ENCODE assay signal across 9 mouse cellular contexts in genomic region chr2:37485370-37485769, GRCm38 (mm10). TPM values are rescaled to one million over a fixed set of nuclear protein-coding genes. Genes with fewer than 3 reads are reported as not detected.
DNase-seq lines count a peak whose midpoint lies in the region; ATAC-seq and TF ChIP-seq lines count a peak whose summit lies in the region.
"Had no signal": no experiment of that assay in that cellular context is flagged by ENCODE, and none has a peak within 500 bp of the region (broad histone marks: within the 10 kb centered on the region; RNA-seq: fewer than 3 reads in every experiment).

No protein-coding gene starts in this region.

- TF ChIP-seq CTCF in intestine, postnatal 0 days (IDR thresholded peaks at IDR 0.05; ENCODE audit: low read depth) = peak; percentile 70

- no peaks in the 10 kb centered on the region for H3K4me1 ChIP-seq in intestine, postnatal 0 days (replicated peaks; ENCODE audit: control insufficient read depth, insufficient read depth, low read length)
- H3K4me1 ChIP-seq in intestine, embryonic 15.5 days (replicated peaks) = no peaks in the 10 kb centered on the region
- H3K4me1 ChIP-seq: lung, embryonic 15.5 days had no signal

- no peak overlapping the region for H3K4me3 ChIP-seq in intestine, postnatal 0 days (ENCODE audit: low read depth, low read length)
- H3K4me3 ChIP-seq in intestine, embryonic 15.5 days (replicated peaks) = no peak overlapping the region
- H3K4me3 ChIP-seq: lung, embryonic 15.5 days had no signal

- no peak overlapping the region for H3K4me2 ChIP-seq in intestine, postnatal 0 days (replicated peaks; ENCODE audit: low read depth)
- H3K4me2 ChIP-seq in intestine, embryonic 15.5 days (replicated peaks) = no peak overlapping the region
- H3K4me2 ChIP-seq: lung, embryonic 15.5 days had no signal

- H3K27me3 ChIP-seq in intestine, postnatal 0 days (replicated peaks; ENCODE audit: control insufficient read depth, insufficient read depth, low read length) = no peaks in the 10 kb centered on the region
- H3K27me3 ChIP-seq in intestine, embryonic 15.5 days (replicated peaks) = no peaks in the 10 kb centered on the region
- no peaks in the 10 kb centered on the region for H3K27me3 ChIP-seq in splenic B cell, adult 2 months (ENCODE audit: control insufficient read depth, insufficient read depth, low read length, poor library complexity, severe bottlenecking)
- H3K27me3 ChIP-seq: lung, embryonic 15.5 days had no signal

- peak; percentile 84 for DNase-seq in 3T3-L1 (ENCODE audit: low read depth, low spot score)
- DNase-seq in B cell, adult 2 months = peak; percentile 61 to 65
- peak; percentile 53 for DNase-seq in c-Kit-negative CD71-positive TER-119-positive erythroid progenitor cells, embryonic 14.5 days (ENCODE audit: low read depth, low spot score)
- peak; percentile 50 to 55 for DNase-seq in left cerebral cortex, postnatal 14 days (ENCODE audit: low spot score in 2 of 2)
- peak; percentile 71 for DNase-seq in splenic B cell, adult 2 months (ENCODE audit: low read depth, low spot score)
- DNase-seq in ovary, postnatal 10 days (ENCODE audit: low spot score) = no peak

- peaks cover 39% of the 10 kb centered on the region for H3K36me3 ChIP-seq in intestine, postnatal 0 days (ENCODE audit: control insufficient read depth, insufficient read depth)
- peaks cover 11% of the 10 kb centered on the region; the same call in 1 of the 2 replicates for H3K36me3 ChIP-seq in intestine, embryonic 15.5 days
- H3K36me3 ChIP-seq in splenic B cell, adult 2 months (ENCODE audit: control insufficient read depth, insufficient read depth, low read length, poor library complexity, severe bottlenecking) = peaks cover 7% of the 10 kb centered on the region

- intact Hi-C loops in left cerebral cortex, postnatal 14 days (cut with DNase I) = no loop called here

- H3K9me3 ChIP-seq in intestine, postnatal 0 days (ENCODE audit: control insufficient read depth) = no peaks in the 10 kb centered on the region
- H3K9me3 ChIP-seq in intestine, embryonic 15.5 days = no peaks in the 10 kb centered on the region
- H3K9me3 ChIP-seq: lung, embryonic 15.5 days had no signal

- H3K9ac ChIP-seq in intestine, postnatal 0 days (ENCODE audit: low read depth, low read length) = no peak overlapping the region
- H3K9ac ChIP-seq in intestine, embryonic 15.5 days = no peak overlapping the region
- H3K9ac ChIP-seq: lung, embryonic 15.5 days had no signal

- 73% methylated on average over 1 of the region's 1 CpGs for WGBS in intestine, postnatal 0 days
- WGBS in intestine, embryonic 15.5 days = 83% methylated on average over 1 of the region's 1 CpGs

- no peak overlapping the region for H3K27ac ChIP-seq in intestine, postnatal 0 days (ENCODE audit: low read depth, low read length)
- H3K27ac ChIP-seq in intestine, embryonic 15.5 days = no peak overlapping the region
- H3K27ac ChIP-seq: lung, embryonic 15.5 days had no signal

- ATAC-seq in intestine, postnatal 0 days = no peak
- no peak for ATAC-seq in intestine, embryonic 15.5 days

RNA-seq across cellular contexts. Expression of gene Gpr21, which starts 30.8 kb away (rescaled TPM):
- polyA plus RNA-seq in intestine, postnatal 0 days (2015; fragmentation: Nextera tagmentation; extraction: Ambion mirVana) = 0.29 and 0.39 TPM in 2 replicates
- polyA plus RNA-seq in intestine, embryonic 15.5 days (2015; fragmentation: Nextera tagmentation; extraction: Ambion mirVana) = 0.92 and 1.8 TPM in 2 replicates
- total RNA-seq in left cerebral cortex, postnatal 14 days (2021) = 10 to 100 TPM in 1 of 2 experiments, 1 to 10 TPM in 1; 9.3 to 10.7 TPM

RNA-seq across cellular contexts. Expression of gene Rabgap1, which starts 42.3 kb away (rescaled TPM):
- 14.1 and 15.6 TPM in 2 replicates for polyA plus RNA-seq in intestine, postnatal 0 days (2015; fragmentation: Nextera tagmentation; extraction: Ambion mirVana)
- 28.9 and 32.5 TPM in 2 replicates for polyA plus RNA-seq in intestine, embryonic 15.5 days (2015; fragmentation: Nextera tagmentation; extraction: Ambion mirVana)
- 10 to 100 TPM; 84.3 to 85.5 TPM for total RNA-seq in left cerebral cortex, postnatal 14 days (2021)

RNA-seq across cellular contexts. Expression of gene Zbtb6, which starts 42.4 kb away (rescaled TPM):
- polyA plus RNA-seq in intestine, postnatal 0 days (2015; fragmentation: Nextera tagmentation; extraction: Ambion mirVana) = 3.3 and 4.0 TPM in 2 replicates
- polyA plus RNA-seq in intestine, embryonic 15.5 days (2015; fragmentation: Nextera tagmentation; extraction: Ambion mirVana) = 4.9 and 6.1 TPM in 2 replicates
- total RNA-seq in left cerebral cortex, postnatal 14 days (2021) = 10 to 100 TPM; 12.5 to 13.9 TPM

RNA-seq across cellular contexts. Expression of gene Zbtb26, which starts 42.4 kb away (rescaled TPM):
- polyA plus RNA-seq in intestine, postnatal 0 days (2015; fragmentation: Nextera tagmentation; extraction: Ambion mirVana) = 1.6 and 1.8 TPM in 2 replicates
- polyA plus RNA-seq in intestine, embryonic 15.5 days (2015; fragmentation: Nextera tagmentation; extraction: Ambion mirVana) = 5.2 and 5.5 TPM in 2 replicates
- total RNA-seq in left cerebral cortex, postnatal 14 days (2021) = 1 to 10 TPM; 8.9 to 9.3 TPM
